In genomic region chr14:29110351-29111091, GRCm38 (mm10) we compare ENCODE assay signal across 8 mouse cellular contexts.
DNase-seq lines count a peak whose midpoint lies in the region; ATAC-seq and TF ChIP-seq lines count a peak whose summit lies in the region.

No protein-coding gene starts in this region.

- no peak overlapping the region for H3K4me2 ChIP-seq in embryonic facial prominence, embryonic 14.5 days (ENCODE audit: low read depth, low read length)

- no peaks in the 10 kb centered on the region for H3K36me3 ChIP-seq in embryonic facial prominence, embryonic 14.5 days (ENCODE audit: control insufficient read depth, insufficient read depth, low read length)

- TF ChIP-seq POLR2A in cerebellum, adult 2 months (IDR thresholded peaks at IDR 0.05; ENCODE audit: borderline replicate concordance, insufficient read depth, low read length) = no peak

- intact Hi-C loops in left cerebral cortex, adult 2 months (cut with DNase I) = no loop called here

- H3K9me3 ChIP-seq in embryonic facial prominence, embryonic 14.5 days (ENCODE audit: control insufficient read depth, low read length) = peaks cover 9% of the 10 kb centered on the region

- no peak overlapping the region for H3K27ac ChIP-seq in cerebellum, adult 2 months (ENCODE audit: insufficient read depth, low read length)
- H3K27ac ChIP-seq in left cerebral cortex, adult 2 months = no peak overlapping the region
- H3K27ac ChIP-seq in embryonic facial prominence, embryonic 14.5 days (replicated peaks; ENCODE audit: low read depth, low read length) = no peak overlapping the region

- no peak overlapping the region for H3K9ac ChIP-seq in embryonic facial prominence, embryonic 14.5 days (ENCODE audit: low read depth, low read length)

- TF ChIP-seq CTCF in cerebellum, adult 2 months (IDR thresholded peaks at IDR 0.05; ENCODE audit: borderline replicate concordance, insufficient read depth, low read depth, low read length) = peak; percentile 21; the same call in 1 of the 2 replicates
- peak; percentile 87 for TF ChIP-seq CTCF in left cerebral cortex, adult 2 months (IDR thresholded peaks at IDR 0.05)

- no peak for ATAC-seq in cerebellum, adult (ENCODE audit: insufficient number of reproducible peaks, low FRiP score, low TSS enrichment)
- ATAC-seq in embryonic facial prominence, embryonic 14.5 days (ENCODE audit: low read depth) = no peak

- DNase-seq in cerebellum, adult 2 months = no peak
- no peak for DNase-seq in left cerebral cortex, adult 2 months (ENCODE audit: extremely low spot score in 1 of 2, low spot score in 2 of 2)
- no peak for DNase-seq in left cerebral cortex, adult 11 months (ENCODE audit: low spot score)
- DNase-seq in MEL-GATA-1-ER (ENCODE audit: extremely low read depth, low read depth) = peak; percentile 1
- peak; percentile 45 for DNase-seq in embryonic facial prominence, embryonic 14.5 days (ENCODE audit: low spot score)
- DNase-seq in adrenal gland, postnatal 36 days = no peak
- DNase-seq in gastrocnemius, postnatal 10 days = no peak

- peaks cover 4% of the 10 kb centered on the region; the same call in 1 of the 2 replicates for H3K4me1 ChIP-seq in cerebellum, adult 2 months (ENCODE audit: control insufficient read depth, insufficient read depth, low read length)
- H3K4me1 ChIP-seq in embryonic facial prominence, embryonic 14.5 days (ENCODE audit: control insufficient read depth, insufficient read depth, low read length) = peaks cover 12% of the 10 kb centered on the region

- no peaks in the 10 kb centered on the region for H3K27me3 ChIP-seq in cerebellum, adult 2 months (ENCODE audit: control insufficient read depth, insufficient read depth, low read length)
- no peaks in the 10 kb centered on the region for H3K27me3 ChIP-seq in embryonic facial prominence, embryonic 14.5 days (replicated peaks; ENCODE audit: control insufficient read depth, insufficient read depth, low read length)

- 88% methylated on average over 9 of the region's 9 CpGs for WGBS in cerebellum, adult 2 months
- WGBS in embryonic facial prominence, embryonic 14.5 days = 70% methylated on average over 9 of the region's 9 CpGs

- no peak overlapping the region for H3K4me3 ChIP-seq in cerebellum, adult 2 months (replicated peaks; ENCODE audit: insufficient read depth, low read depth, low read length)
- H3K4me3 ChIP-seq in left cerebral cortex, adult 2 months = no peak overlapping the region
- H3K4me3 ChIP-seq in embryonic facial prominence, embryonic 14.5 days (ENCODE audit: low read depth, low read length) = no peak overlapping the region

Comparison
In these comparisons a context has a peak if more than half of its experiments do, and no peak if none do; other contexts are left out.
1. DNase-seq: peak in MEL-GATA-1-ER (single experiment) and embryonic facial prominence, embryonic 14.5 days (single experiment); none in cerebellum, adult 2 months (0 of 2), left cerebral cortex, adult 2 months (0 of 2), left cerebral cortex, adult 11 months (single experiment), adrenal gland, postnatal 36 days (0 of 2) and gastrocnemius, postnatal 10 days (single experiment).